Mouse (Mus musculus): ENCODE data around the gene Gm13287.
"Not testable (repeated sequence)": the region's sequence is repeated elsewhere in the genome, so short reads cannot be mapped to it uniquely, and the experiment has no call there.

Gene Gm13287

DNA sequence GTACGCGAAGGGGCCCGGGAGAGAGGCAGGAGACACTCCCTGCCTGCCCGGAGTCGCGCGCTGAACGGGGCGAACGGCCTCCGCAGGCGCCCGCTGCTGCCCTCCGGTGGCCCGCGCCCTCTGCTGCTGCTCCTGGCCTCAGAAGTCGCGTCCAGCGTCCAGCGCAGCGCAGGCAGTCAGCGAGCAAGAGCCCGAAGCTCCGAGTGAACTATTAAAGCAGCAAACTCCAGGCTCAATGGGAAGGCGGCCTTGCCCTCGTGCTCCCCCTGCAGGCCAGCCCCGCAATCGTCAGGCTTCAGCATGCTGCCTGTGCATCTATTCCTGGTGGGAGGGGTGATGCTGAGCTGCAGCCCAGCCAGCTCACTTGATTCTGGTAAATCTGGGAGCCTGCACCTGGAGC is 6.0 kb upstream of the Gm13287 start, which contains the start of gene Gm13279:
TSS of gene Gm13279 (plus strand) at position 301 of the 400 bp plus-strand sequence.
- DNase-seq (ENCODE audit: low read depth, low spot score), result not testable (repeated sequence)

DNA sequence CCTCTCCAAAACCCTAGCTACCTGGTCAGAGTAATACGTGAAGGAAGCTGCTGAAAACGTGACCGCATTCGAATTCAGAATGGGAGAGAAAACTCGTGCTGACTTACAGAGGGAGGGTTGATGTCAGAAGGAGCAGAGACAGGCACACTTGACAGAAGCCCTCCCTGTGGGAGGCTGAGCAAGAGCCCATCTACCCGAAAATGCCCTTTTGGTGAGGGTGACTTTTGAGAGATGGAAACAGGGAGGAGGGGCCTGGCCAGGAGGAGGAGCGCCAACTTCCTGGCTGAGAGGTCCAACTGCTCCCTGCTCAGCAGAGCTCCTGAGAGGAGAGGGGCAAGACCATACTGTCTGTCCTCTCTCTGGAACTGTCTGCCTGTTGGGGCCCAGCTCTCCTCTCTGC is 3.7 kb upstream of the Gm13287 start, which contains the start of gene Gm13285:
TSS of gene Gm13285 (plus strand) at position 301 of the 400 bp plus-strand sequence.
- not testable (repeated sequence) for DNase-seq (ENCODE audit: low read depth, low spot score)

DNA sequence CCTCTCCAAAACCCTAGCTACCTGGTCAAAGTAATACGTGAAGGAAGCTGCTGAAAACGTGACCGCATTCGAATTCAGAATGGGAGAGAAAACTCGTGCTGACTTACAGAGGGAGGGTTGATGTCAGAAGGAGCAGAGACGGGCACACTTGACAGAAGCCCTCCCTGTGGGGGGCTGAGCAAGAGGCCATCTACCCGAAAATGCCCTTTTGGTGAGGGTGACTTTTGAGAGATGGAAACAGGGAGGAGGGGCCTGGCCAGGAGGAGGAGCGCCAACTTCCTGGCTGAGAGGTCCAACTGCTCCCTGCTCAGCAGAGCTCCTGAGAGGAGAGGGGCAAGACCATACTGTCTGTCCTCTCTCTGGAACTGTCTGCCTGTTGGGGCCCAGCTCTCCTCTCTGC is 2.2 kb downstream of the Gm13287 start, which contains the start of gene Gm13288:
TSS of gene Gm13288 (plus strand) at position 301 of the 400 bp plus-strand sequence.
- not testable (repeated sequence) for DNase-seq (ENCODE audit: low read depth, low spot score)

GRCm38 (mm10) chr4:88805761-88806160 is 2.7 kb downstream of the Gm13287 start:
- DNase-seq (ENCODE audit: low read depth, low spot score), result not testable (repeated sequence)

DNA sequence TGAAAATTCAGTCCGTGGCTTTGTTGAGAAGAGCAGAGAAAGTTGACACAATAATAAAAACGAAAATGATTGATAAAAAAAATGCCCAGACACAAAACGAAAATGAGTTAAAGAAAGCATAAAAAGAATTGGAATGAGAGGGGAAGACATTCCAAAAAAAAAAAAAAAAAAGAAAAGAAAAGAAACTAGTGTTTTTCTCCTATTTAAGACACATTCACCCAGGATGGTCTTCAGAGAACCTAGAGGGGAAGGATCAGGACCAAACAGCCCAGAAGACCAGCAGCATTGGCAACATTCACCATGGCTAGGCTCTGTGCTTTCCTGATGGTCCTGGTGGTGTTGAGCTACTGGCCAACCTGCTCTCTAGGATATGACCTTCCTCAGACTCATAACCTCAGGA is 12.9 kb downstream of the Gm13287 start, which contains the start of gene Ifna7:
TSS of gene Ifna7 (plus strand) at position 301 of the 400 bp plus-strand sequence.
- no peak for DNase-seq (ENCODE audit: low read depth, low spot score)

GRCm38 (mm10) chr4:88819659-88820058 is 16.6 kb downstream of the Gm13287 start, which contains the start of gene Ifna11:
TSS of gene Ifna11 (plus strand) at chr4:88819959.
- DNase-seq (ENCODE audit: low read depth, low spot score), result no peak

GRCm38 (mm10) chr4:88822995-88823394 is 19.9 kb downstream of the Gm13287 start:
- no peak for DNase-seq (ENCODE audit: low read depth, low spot score)

GRCm38 (mm10) chr4:88827116-88827515 is 24.1 kb downstream of the Gm13287 start, which contains the start of gene Ifna6:
TSS of gene Ifna6 (plus strand) at chr4:88827416.
- not testable (repeated sequence) for DNase-seq (ENCODE audit: low read depth, low spot score)

DNA sequence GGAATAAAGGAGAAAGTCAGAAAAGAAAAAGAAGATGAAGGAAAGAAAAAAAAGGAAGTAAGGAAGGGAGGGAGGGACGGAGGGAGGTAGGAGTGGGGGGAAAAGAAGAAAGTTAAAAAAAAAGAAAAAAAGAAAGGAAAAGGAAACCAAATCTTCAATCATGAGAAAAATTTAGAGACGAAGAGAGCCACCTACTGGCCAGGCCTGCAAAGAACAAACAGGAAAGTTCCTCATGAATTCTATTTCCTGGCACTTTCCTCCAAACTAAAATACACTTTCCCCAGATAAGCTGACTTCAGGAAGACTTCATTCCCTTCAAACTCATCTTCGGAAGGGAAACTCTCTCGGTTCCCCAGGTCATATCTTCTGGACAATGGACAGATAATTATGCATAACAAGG is 27.5 kb downstream of the Gm13287 start:
- no peak for DNase-seq (ENCODE audit: low read depth, low spot score)

DNA sequence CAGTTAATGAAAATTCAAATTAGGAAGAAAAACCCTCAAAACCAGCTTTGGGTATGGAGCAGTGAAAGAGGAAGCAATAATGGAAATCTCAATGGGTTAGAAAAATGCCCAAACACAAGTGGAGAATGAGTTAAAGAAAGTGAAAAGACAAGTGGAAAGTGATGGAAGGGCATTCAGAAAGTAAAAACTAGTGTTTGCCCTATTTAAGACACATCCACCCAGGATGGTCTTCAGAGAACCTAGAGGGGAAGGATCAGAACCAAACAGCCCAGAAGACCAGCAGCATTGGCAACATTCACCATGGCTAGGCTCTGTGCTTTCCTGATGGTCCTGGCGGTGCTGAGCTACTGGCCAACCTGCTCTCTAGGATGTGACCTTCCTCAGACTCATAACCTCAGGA is 32.2 kb downstream of the Gm13287 start, which contains the start of gene Ifna5:
TSS of gene Ifna5 (plus strand) at position 301 of the 400 bp plus-strand sequence.
- DNase-seq (ENCODE audit: low read depth, low spot score), result not testable (repeated sequence)

GRCm38 (mm10) chr4:88838828-88839227 is 35.8 kb downstream of the Gm13287 start:
- DNase-seq (ENCODE audit: low read depth, low spot score), result no peak

DNA sequence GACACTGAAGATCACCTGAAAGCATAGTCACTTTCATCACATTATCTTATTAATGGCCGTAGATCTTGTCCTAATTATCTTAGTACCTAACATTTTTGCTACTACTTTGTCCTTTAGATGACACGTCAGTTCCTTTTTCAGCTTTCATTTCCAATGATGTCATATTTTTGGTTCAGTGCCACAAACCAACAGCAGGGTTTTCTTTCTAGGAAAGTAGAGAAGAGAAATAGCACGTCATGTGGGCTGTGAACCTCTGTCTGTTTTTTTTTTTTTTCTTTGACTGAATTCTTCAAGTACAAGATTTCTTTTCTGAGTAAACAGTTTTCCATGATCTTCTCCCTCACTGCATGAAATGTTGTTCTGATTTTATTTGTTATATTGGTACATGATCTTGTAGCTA is 37.0 kb downstream of the Gm13287 start:
- DNase-seq (ENCODE audit: low read depth, low spot score), result no peak

GRCm38 (mm10) chr4:88841438-88841911 is 38.4 kb downstream of the Gm13287 start, which contains the start of gene Ifna4:
TSS of gene Ifna4 (plus strand) at chr4:88841861.
- DNase-seq (ENCODE audit: low read depth, low spot score), result no peak

GRCm38 (mm10) chr4:88845334-88845733 is 42.3 kb downstream of the Gm13287 start:
- DNase-seq (ENCODE audit: low read depth, low spot score), result no peak

DNA sequence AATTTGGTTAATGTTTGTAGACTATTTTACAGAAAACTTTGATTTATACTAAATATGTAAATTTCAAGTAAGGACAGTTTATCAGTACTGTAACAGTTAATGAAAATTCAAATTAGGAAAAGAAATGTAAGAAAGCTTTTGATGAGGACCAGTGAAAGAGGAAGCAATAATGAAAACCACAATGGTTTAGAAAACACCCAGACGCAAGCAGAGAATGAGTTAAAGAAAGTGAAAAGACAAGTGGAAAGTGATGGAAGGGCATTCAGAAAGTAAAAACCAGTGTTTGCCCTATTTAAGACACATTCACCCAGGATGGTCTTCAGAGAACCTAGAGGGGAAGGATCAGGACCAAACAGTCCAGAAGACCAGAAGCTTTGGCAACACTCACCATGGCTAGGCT is 46.6 kb downstream of the Gm13287 start, which contains the start of gene Ifna1:
TSS of gene Ifna1 (plus strand) at position 390 of the 400 bp plus-strand sequence.
- no peak for DNase-seq (ENCODE audit: low read depth, low spot score)

DNA sequence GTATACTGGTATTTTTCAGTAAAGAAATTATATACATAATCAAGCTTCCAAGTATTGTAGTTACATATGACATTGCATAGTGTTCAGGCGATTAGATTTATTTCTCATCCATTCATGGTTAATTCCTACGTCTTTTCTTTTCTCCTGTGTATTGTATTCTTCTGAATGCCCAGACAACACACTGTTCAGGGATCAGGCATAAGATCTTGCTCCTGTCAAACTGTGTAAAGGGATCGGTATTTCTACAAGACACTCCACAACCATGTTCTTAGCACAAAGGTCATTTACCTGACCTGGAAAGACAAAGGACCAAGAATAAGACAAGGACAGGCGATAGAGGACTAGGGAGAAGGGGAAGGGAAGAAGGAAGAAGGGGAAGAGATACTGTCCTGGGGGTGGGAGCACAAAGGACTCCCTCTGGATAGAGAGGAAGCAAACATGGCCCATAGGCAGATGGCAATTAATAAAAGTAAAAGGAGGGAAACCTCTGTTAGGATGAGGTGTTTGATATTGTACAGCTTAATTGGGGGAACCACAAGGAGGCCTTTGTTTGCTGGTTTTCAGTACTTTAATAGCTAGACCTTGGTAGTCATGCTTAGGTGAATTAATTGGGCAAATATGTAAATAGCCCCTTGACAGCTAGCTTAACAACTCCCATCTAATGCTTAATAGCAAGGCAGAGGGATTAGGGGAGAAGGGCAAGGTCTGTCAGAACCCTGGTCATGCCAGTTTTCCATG is 48.1 kb downstream of the Gm13287 start:
- DNase-seq (ENCODE audit: low read depth, low spot score), result no peak

Measured in brain, embryonic 18.5 days (tissue).